Mouse (Mus musculus) neural tube, embryonic 14.5 days (tissue): ENCODE measurements at regions not wholly inside any gene's neighbourhood (a gene's known extent, or its start where the extent isn't known, plus 50 kb on each side); places are given as distances from the start of the nearest gene placed in this dataset.

ENCODE experiments used
- ATAC-seq: fragments of 200-750 bp; cut with Nextera tagmentation; 2 replicates; pipeline ENCODE4 v1.8.0; 2017; ENCODE audit warnings: low read depth, mild to moderate bottlenecking, moderate TSS enrichment, moderate library complexity
- H3K27ac ChIP-seq: fragments of 300-500 bp; sonication (generic); 2 replicates; pipeline ENCODE4 v1.5.1; 2014; ENCODE audit warnings: low read depth, mild to moderate bottlenecking, control low read depth, low read length, moderate library complexity, mixed read lengths
- H3K27me3 ChIP-seq: fragments of 300-500 bp; sonication (generic); 2 replicates; pipeline ENCODE4 v1.6.1; 2014; ENCODE audit warnings: low read length; ENCODE audit not compliant: control insufficient read depth, insufficient read depth
- H3K36me3 ChIP-seq: fragments of 300-500 bp; sonication (generic); 2 replicates; pipeline ENCODE4 v1.6.1; 2014; ENCODE audit warnings: low read length, mixed read lengths; ENCODE audit not compliant: control insufficient read depth, insufficient read depth
- H3K4me1 ChIP-seq: fragments of 300-500 bp; sonication (generic); 2 replicates; pipeline ENCODE4 v1.6.1; 2014; ENCODE audit warnings: low read length; ENCODE audit not compliant: control insufficient read depth, insufficient read depth
- H3K4me2 ChIP-seq: fragments of 300-500 bp; sonication (generic); 2 replicates; pipeline ENCODE4 v1.6.1; 2014; ENCODE audit warnings: mild to moderate bottlenecking, low read depth, low read length, control low read depth
- H3K4me3 ChIP-seq: fragments of 300-500 bp; sonication (generic); 2 replicates; pipeline ENCODE4 v1.5.1; 2014; ENCODE audit warnings: low read depth, low read length, control low read depth, mixed read lengths
- H3K9ac ChIP-seq: fragments of 300-500 bp; sonication (generic); replicated peaks from 2 replicates; pipeline ENCODE4 v1.6.1; 2014; ENCODE audit warnings: low read depth, mild to moderate bottlenecking, control low read depth, low read length, mixed read lengths
- H3K9me3 ChIP-seq: fragments of 300-500 bp; sonication (generic); 2 replicates; pipeline ENCODE4 v1.6.1; 2016; ENCODE audit warnings: low read length; ENCODE audit not compliant: control insufficient read depth
- WGBS: fragments of 180-500 bp; shearing (Covaris S2); extraction: QIAGEN DNeasy Blood & Tissue Kit; methylation state at CpG from one replicate; pipeline ENCODE4 v1.1.7; 2014; 5-methylcytosine and 5-hydroxymethylcytosine counted together

DNA sequence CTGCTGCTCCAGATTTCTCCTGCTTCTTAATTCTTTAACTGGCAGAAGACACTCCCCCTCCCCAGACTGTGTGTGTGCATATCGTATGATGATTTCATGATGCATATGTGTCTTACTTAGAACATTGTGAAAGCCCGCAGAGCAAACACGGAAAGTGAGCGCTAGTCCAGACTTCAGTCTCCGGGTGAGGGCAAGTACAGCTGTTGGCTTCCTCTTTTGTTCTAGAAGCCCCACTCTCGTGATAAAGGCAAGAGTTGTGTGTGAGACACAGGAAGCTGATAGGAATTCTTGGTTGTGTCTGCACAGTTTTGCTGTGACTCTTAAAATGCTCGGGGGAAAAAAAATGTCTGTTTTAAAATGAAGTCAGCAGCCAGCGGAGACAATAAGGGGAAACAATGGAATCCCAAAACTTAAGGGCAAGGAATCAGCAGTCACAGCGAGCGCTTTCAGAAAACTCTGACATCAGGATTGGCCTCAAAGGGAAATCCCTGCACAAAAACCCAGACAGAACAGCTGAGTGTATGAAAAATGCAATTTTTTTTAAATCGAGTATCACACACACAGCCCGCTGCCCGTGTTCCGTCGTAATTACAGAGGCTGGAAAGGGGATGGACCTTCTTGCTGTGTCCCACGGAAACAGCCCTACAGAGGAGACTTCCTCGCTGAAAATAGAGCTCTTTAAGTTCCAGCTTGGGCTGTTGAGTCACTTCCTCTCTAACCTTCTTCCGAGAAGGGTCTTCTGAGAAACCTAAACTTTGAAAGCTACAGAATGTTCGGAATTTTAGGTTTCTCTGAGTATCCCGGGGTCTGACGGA, 143.5 kb upstream of the Gpc5 start:
- Histone ChIP-seq H3K9me3 (no peaks in the 10 kb centered on the region), H3K4me3 (no peak overlapping the region), H3K27ac (no peak overlapping the region; the same call in 1 of the 2 replicates), H3K27me3 (no peaks in the 10 kb centered on the region), H3K4me2 (no peak overlapping the region; the same call in 1 of the 2 replicates), H3K4me1 (no peaks in the 10 kb centered on the region), H3K36me3 (no peaks in the 10 kb centered on the region), H3K9ac (no peak overlapping the region)
- no peak; the same call in 1 of the 2 replicates for ATAC-seq
- 59% methylated on average over 21 of the region's 21 CpGs for WGBS

DNA sequence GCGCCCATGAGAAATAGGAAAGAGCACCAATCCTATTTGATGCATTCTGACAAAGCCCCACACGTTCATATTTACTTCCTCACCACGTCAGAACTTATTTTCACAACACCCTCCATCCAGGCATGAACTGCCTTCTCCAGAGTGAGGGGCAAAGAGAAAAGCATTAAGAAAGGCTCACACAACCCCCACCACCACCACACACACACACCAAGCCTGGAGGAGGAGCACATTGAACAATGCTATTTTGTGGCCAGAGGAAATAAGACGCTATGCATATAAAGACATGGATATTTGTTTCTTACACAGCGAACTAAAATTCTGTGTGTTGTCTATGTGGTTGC, 142.9 kb upstream of the Gpc5 start:
- Histone ChIP-seq H3K4me1 (no peaks in the 10 kb centered on the region), H3K36me3 (no peaks in the 10 kb centered on the region), H3K4me2 (no peak overlapping the region; the same call in 1 of the 2 replicates), H3K9me3 (no peaks in the 10 kb centered on the region), H3K9ac (no peak overlapping the region), H3K27me3 (no peaks in the 10 kb centered on the region), H3K4me3 (no peak overlapping the region), H3K27ac (peak overlapping the region; percentile 34; the same call in 1 of the 2 replicates)
- WGBS, result 79% methylated on average over 5 of the region's 5 CpGs
- ATAC-seq, result no peak

DNA sequence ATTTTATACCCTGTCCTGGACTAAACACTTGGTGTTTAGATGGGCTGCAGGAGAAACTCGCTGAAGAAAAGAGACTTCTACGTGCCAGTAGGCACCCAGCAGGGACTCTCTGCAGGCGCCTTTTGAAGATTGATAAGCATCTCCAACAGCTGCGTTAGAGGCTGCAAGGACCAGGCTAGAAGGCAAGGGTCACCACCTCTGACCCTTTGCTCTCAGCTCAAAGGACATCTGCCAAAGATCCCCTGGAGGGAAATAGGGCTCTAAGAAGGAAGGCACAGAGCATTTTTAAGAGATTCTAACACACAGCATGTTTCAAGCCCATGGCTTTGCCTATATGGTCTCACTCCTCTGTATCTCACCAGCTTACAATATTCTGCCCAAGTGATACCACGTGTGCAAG, 139.7 kb upstream of the Gpc5 start:
- no peaks in the 10 kb centered on the region for H3K9me3 ChIP-seq
- no peaks in the 10 kb centered on the region for H3K4me1 ChIP-seq
- no peaks in the 10 kb centered on the region for H3K27me3 ChIP-seq
- no peak for ATAC-seq
- H3K9ac ChIP-seq, result no peak overlapping the region
- WGBS, result 3% methylated on average over 5 of the region's 5 CpGs
- no peaks in the 10 kb centered on the region for H3K36me3 ChIP-seq
- H3K4me3 ChIP-seq, result no peak overlapping the region
- H3K27ac ChIP-seq, result no peak overlapping the region
- no peak overlapping the region for H3K4me2 ChIP-seq

DNA sequence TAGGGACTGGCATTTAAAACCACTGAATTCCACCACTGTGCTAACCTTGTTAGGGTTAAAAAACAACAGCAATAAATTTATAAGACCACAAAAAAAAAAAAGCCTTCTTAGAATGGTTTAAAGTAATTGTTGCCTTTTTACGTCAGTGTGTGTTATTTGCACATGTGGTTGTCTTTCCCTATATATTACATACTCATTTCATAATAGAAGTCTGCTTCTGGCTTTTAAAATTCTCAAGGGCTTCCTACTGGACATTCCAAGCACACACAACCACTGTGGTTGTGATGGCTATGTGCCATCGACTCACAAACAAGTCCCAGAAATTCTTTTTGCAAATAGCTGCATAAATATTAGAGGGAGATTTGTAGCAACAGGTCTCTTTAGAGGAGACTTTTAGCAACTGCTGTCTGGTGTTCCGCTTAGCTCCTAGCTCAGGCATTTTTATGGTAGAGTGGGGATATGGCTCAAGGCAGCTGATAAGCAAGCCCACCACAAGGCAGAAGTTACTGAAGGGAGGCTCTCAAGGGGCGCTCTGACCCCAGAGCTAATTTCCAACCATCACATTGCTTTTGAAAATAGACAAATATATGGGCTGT, 138.8 kb upstream of the Gpc5 start:
- Histone ChIP-seq H3K36me3 (no peaks in the 10 kb centered on the region), H3K4me3 (no peak overlapping the region), H3K27ac (no peak overlapping the region), H3K9ac (no peak overlapping the region), H3K4me2 (no peak overlapping the region), H3K9me3 (no peaks in the 10 kb centered on the region), H3K27me3 (no peaks in the 10 kb centered on the region), H3K4me1 (no peaks in the 10 kb centered on the region)
- 20% methylated on average over 4 of the region's 4 CpGs for WGBS
- ATAC-seq, result no peak

DNA sequence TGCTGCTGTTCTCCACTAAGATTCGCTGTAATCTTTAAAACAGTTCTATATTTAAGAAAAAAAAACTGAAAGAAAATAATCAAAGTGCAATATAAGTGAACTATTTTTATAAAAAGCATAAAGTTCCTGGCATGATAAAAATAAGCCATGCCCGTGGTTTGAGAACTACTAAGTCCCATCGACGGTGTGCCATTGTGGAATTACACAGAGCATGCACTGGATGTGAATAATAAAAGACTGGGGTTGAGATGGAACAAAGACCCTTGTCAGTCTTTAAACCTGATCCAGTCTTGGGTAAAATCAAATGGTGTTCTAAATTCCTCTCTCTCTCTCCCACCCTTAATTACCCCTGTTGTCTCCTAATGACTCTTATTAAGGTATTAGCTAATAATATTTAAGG, 137.7 kb upstream of the Gpc5 start:
- Histone ChIP-seq H3K9me3 (no peaks in the 10 kb centered on the region), H3K27me3 (no peaks in the 10 kb centered on the region), H3K9ac (no peak overlapping the region), H3K36me3 (no peaks in the 10 kb centered on the region), H3K4me1 (no peaks in the 10 kb centered on the region), H3K4me2 (no peak overlapping the region), H3K27ac (no peak overlapping the region), H3K4me3 (no peak overlapping the region)
- ATAC-seq, result no peak
- WGBS, result 38% methylated on average over 4 of the region's 4 CpGs

DNA sequence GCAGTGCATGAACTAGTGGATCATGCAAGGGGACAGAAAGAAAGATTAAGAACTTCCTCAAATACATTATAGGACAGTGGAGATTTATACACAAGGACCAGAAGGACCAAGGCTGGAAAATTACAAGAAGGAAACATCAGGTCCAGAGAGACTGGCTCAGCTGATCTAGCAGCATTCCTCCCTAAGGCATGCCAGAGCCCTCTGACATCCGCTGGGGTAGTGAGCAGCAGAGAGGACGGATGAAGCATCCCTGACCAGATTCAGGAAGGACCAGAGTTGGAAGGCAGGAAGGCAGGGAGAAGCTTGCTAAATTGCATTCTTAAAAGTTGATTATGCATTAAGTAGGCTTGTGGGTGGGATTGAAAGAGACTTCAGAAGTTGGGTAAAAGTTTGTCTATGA, 136.4 kb upstream of the Gpc5 start:
- H3K9ac ChIP-seq, result no peak overlapping the region
- WGBS, result 56% methylated on average over 2 of the region's 2 CpGs
- no peaks in the 10 kb centered on the region for H3K4me1 ChIP-seq
- no peak for ATAC-seq
- H3K36me3 ChIP-seq, result no peaks in the 10 kb centered on the region
- no peak overlapping the region for H3K27ac ChIP-seq
- no peaks in the 10 kb centered on the region for H3K9me3 ChIP-seq
- H3K27me3 ChIP-seq, result no peaks in the 10 kb centered on the region
- no peak overlapping the region for H3K4me3 ChIP-seq
- H3K4me2 ChIP-seq, result no peak overlapping the region

DNA sequence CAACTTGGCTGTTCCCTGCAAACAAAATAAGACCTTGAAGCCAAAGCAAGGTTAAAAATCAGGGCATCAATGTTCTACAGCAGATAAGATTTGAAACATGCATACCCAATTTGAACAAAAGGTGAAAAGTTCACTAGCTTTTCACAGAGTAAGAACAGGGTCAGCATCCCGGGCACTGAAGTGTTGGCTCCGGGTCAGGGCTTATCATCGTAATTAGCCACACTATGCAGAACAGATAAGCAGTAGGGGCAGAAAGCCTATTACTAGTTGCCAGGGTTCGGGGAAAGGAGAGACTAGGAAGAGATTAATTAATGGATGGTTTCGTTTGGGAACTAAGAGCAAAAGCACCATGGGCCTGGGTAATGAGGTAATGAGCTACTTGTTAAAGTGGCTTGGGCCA, 131.7 kb upstream of the Gpc5 start:
- Histone ChIP-seq H3K27ac (no peak overlapping the region), H3K27me3 (no peaks in the 10 kb centered on the region), H3K4me3 (no peak overlapping the region), H3K9me3 (no peaks in the 10 kb centered on the region), H3K36me3 (no peaks in the 10 kb centered on the region), H3K4me2 (no peak overlapping the region), H3K9ac (no peak overlapping the region), H3K4me1 (no peaks in the 10 kb centered on the region)
- ATAC-seq, result no peak
- 58% methylated on average over 5 of the region's 5 CpGs for WGBS

DNA sequence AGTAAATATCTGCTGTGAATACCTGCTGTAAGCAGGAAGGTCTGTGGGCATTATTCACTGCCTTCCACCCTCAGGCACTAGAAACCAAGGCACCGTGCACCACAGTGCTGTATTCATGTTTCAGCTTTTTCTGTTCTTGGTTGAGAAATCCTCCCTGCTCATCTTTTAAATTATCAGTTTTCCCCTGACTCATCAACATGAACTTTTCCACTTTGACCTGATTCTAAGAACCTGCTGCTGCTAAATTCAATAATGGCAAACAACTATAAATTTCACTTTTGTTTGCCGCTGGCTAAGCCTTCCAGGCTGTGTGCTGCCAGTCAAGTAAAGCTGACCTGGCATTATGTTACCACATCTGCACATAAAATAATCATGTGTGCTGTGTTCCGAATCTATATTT, 126.1 kb upstream of the Gpc5 start:
- Histone ChIP-seq H3K4me3 (no peak overlapping the region), H3K9ac (no peak overlapping the region), H3K27ac (no peak overlapping the region), H3K36me3 (no peaks in the 10 kb centered on the region), H3K9me3 (no peaks in the 10 kb centered on the region), H3K27me3 (no peaks in the 10 kb centered on the region), H3K4me1 (peaks cover 5% of the 10 kb centered on the region; the same call in 1 of the 2 replicates), H3K4me2 (no peak overlapping the region)
- 49% methylated on average over 3 of the region's 3 CpGs for WGBS
- ATAC-seq, result 0 out of 2 replicates have a peak, but pooled peaks have one; percentile 41

DNA sequence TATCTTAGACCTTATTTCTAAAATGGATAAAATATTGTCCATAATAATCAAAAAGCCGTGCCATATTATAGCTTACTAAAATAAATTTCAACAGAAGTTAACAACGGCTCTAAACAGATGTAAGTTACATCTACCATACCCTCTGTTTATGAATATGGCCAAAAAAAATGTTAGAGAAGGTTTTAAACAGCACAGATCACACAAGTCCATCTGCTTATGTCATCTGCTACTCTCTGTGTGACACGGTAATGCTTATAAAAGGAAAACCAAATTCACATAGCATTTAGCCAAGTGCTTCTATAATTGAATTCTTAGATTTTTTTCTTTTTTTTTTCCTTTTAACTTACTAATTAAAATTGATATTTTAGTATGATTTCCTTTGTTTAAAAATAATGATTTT, 123.0 kb upstream of the Gpc5 start:
- no peaks in the 10 kb centered on the region for H3K27me3 ChIP-seq
- H3K9me3 ChIP-seq, result no peaks in the 10 kb centered on the region
- H3K4me1 ChIP-seq, result peaks cover 5% of the 10 kb centered on the region; the same call in 1 of the 2 replicates
- no peak overlapping the region for H3K27ac ChIP-seq
- no peak for ATAC-seq
- H3K4me3 ChIP-seq, result no peak overlapping the region
- WGBS, result 91% methylated on average over 3 of the region's 3 CpGs
- H3K4me2 ChIP-seq, result no peak overlapping the region
- H3K36me3 ChIP-seq, result no peaks in the 10 kb centered on the region
- H3K9ac ChIP-seq, result no peak overlapping the region
